Mouse (Mus musculus): ENCODE measurements around the gene Pml. TPM values are rescaled to one million over a fixed set of nuclear protein-coding genes. Genes with fewer than 3 reads are reported as not detected.
"Not testable (repeated sequence)": the region's sequence is repeated elsewhere in the genome, so short reads cannot be mapped to it uniquely, and the experiment has no call there.

Gene Pml
- total RNA-seq, 2 experiments from 2014 or later = 4.1 to 4.5 TPM

DNA sequence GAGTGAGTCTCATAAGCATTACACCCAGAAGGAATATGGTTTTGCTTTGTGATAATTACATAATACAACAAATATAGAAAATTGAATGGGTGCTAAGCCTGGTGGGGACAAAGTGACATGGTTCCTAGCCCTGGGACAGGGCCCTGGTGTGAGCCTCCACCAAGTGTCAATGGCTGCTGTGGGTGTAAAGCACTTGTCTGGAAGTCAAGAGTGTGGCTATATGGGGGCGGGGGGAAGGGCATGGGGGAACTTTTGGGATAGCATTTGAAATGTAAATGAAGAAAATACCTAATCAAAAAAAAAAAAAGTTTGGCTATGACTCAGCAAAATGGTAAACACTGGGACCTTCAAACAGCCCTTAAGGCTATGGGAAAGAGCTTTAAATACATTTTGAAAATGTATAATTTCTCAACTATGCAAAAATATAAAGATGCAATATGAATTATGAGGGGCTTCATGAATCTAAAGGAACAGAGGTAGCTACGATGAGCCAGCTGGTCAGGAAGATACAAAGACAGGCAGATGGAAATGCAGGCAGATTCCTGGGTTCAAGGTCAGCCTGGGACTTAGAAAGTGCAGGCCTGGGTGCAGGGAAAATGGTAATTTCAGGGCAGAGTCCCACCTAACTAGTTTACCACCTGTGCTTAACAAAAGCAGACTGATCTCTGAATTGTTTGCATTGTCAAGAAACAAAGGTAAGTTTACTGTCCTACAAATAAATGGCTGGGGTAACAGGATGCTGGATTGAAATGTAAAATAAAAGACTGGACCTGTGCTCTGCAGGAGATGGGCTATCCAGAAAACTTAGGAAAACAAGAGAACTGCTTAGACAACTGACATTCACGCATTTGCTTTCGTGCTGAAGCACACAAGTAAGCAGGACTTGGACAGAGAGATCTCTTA lies 29.5 kb upstream of the Pml start:
- DNase-seq = no peak
- Histone ChIP-seq H3K27ac (no peak overlapping the region), H3K4me3 (no peak overlapping the region)
- TF ChIP-seq CTCF (IDR thresholded peaks at IDR 0.05) = no peak
- intact Hi-C loops (cut with DNase I) = no loop called here

DNA sequence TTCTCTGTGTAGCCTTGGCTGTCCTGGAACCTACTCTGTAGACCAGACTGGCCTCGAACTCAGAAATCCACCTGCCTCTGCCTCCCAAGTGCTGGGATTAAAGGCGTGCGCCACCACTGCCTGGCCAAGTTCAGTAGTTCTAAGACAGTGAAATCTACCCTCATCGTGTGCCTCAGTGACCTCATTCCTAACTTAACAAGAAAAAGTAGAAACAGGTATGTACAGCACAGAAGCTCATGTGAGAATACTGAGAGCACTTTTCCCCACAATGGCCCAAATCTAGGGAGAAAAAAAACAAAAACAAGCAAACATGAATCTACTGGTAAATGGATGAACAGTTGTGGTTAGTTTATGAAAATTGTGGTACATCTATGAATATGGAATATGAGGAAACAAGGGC lies 28.7 kb upstream of the Pml start:
- no peak for DNase-seq
- TF ChIP-seq CTCF (IDR thresholded peaks at IDR 0.05) = no peak
- Histone ChIP-seq H3K27ac (no peak overlapping the region), H3K4me3 (no peak overlapping the region)
- intact Hi-C loops (cut with DNase I) = no loop called here

DNA sequence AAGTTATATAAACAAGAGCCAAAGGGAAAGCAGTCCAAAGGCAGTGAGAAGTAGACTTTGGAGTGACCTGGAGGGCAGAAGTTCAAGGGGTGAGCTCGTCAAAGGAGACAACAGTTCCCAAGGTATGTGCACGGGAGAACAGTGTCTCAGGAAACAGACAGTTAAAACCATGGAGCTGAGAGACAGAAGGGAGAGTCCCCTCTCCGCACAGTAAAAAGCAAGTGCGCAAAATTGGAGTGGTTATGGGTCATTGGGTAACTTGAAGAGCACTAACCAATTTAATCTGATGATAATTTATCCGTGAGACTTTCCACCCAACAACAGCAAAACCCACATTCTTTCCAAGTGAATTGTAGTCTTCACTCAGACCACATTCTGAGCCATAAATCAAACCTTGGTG lies 26.8 kb upstream of the Pml start:
- DNase-seq = no peak
- intact Hi-C loops (cut with DNase I) = no loop called here
- no peak overlapping the region for H3K4me3 ChIP-seq
- peak overlapping the region; percentile 85 for H3K27ac ChIP-seq
- TF ChIP-seq CTCF (IDR thresholded peaks at IDR 0.05) = no peak

DNA sequence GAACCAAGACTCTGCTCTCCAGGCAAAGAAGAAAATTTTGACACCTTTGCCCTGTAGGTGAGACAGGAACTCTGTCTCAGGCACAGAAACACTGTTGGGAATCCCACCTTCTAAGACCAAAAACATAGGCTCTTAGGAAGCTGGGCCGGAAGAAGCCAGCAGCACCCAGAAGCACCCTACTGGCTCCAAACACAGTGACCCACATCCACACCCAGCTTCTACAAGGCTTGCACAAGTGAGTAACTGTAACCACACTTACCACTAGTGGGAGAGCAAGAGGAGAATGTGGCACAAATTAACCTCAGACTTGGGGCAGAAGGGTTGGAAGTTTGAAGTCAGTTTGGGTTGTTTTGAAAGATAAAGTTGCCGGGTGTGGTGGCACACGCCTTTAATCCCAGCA lies 26.2 kb upstream of the Pml start:
- intact Hi-C loops (cut with DNase I) = no loop called here
- no peak for DNase-seq
- no peak for TF ChIP-seq CTCF (IDR thresholded peaks at IDR 0.05)

DNA sequence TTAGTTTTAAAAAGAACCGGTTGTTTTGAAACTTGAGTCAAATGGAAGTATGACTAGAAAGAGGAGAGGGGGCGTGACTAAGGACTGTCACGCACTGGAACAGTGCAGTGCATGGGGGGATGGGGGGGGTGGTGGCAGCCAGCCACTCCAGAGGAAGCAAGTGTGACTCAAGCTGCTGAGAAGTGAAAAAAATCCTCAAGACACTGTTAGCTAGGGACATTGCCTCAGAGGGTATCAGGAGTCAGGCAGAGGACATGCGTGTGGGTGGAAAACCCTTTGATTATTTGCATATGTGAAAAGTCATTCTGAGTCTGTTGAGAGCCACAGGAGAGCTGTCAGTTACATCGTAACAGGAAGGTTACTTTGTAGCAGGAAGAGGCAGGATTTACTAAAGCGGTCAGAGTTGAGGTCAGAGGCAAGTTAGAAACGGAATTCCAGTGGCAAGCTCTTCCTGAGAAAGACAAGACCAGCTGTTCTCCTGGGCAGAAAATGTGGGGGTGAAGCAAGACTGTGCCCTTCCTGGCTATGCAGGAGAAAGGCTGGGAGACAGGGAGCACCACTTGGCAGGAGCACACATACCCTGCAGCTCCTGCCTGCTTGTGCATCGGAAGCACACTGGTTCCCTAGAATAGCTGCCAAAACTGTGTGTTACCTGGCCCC lies 25.7 kb upstream of the Pml start:
- no peak for TF ChIP-seq CTCF (IDR thresholded peaks at IDR 0.05)
- peak overlapping the region; percentile 85 for H3K27ac ChIP-seq
- intact Hi-C loops (cut with DNase I) = no loop called here
- DNase-seq = peak; percentile 52
- peak overlapping the region; percentile 55 for H3K4me3 ChIP-seq

More for the DNA sequence above, 26.2 kb upstream of the Pml start:
- Histone ChIP-seq H3K4me3 (peak overlapping the region; percentile 55), H3K27ac (peak overlapping the region; percentile 85)

DNA sequence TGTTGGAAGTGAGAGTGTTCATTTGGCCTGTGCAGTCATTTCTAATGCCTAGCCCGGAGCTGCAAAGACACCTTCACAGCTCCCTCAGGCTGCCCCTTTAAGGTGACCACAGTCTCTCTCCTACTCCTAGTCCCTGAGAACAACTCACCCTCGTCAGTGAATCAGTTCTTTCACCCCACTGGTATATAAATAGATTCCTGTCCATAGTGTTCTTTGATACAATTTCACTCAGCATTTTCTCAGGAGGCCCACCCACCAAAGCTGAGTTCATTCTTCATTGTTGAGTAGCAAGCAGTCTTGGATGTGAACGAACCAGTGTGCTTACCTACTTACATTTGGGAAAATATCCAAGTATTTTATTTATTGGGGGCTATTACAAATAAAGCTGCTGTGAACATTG lies 25.0 kb upstream of the Pml start:
- intact Hi-C loops (cut with DNase I) = loop anchor here (5.0 kb wide), 1 partner anchor 237 kb away; no protein-coding TSS in a partner anchor
- H3K27ac ChIP-seq = peak overlapping the region; percentile 85
- H3K4me3 ChIP-seq = peak overlapping the region; percentile 23; the same call in 1 of the 2 replicates
- TF ChIP-seq CTCF (IDR thresholded peaks at IDR 0.05) = no peak
- DNase-seq = no peak

DNA sequence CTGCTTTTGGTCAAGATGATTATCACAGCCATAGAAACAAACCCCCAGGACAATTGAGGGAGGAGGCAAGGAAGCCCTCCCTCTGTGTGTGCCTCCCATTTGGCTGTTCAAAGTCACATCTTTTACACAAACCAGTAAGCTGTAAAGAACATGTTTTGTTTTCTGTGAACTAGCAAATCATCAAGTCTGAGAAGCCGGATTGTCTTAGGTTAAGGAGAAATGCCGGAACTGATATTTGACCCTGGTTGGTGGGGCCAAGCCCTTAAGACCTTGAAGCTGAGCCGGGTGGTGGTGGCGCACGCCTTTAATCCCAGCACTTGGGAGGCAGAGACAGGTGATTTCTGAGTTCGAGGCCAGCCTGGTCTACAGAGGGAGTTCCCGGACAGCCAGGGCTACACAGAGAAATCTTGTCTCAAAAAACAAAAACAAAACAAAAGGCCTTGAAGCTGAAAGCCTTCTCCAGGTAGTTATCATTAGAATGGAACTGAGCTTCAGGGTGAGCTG lies 24.6 kb upstream of the Pml start:
- Histone ChIP-seq H3K4me3 (no peak overlapping the region), H3K27ac (peak overlapping the region; percentile 85)
- DNase-seq = no peak
- TF ChIP-seq CTCF (IDR thresholded peaks at IDR 0.05) = no peak
- intact Hi-C loops (cut with DNase I) = loop anchor here (5.0 kb wide), 1 partner anchor 237 kb away; no protein-coding TSS in a partner anchor

DNA sequence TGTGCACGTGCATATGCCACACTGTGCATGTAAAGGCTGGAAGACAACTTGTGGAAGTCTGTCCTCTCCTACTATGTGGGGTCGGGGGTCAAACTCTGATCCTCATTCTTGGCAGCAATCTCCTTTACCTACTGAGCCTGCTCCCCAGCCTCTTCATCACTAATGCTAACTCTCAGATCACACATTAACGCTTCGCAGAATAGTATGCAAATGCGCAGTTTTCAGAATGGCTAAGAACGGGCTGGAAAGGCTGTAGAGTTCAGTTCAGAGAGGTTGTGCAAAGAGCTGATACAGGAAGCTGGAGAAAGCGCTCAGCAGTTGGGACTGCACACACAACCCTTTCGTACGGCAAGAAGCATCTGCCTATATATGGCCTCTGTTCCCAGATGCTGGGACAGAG lies 23.3 kb upstream of the Pml start:
- Histone ChIP-seq H3K4me3 (no peak overlapping the region), H3K27ac (0 out of 2 replicates have a peak overlapping the region, but pooled peaks have one; percentile 31)
- intact Hi-C loops (cut with DNase I) = loop anchor here (5.0 kb wide), 1 partner anchor 236 kb away; no protein-coding TSS in a partner anchor
- DNase-seq = no peak
- no peak for TF ChIP-seq CTCF (IDR thresholded peaks at IDR 0.05)

DNA sequence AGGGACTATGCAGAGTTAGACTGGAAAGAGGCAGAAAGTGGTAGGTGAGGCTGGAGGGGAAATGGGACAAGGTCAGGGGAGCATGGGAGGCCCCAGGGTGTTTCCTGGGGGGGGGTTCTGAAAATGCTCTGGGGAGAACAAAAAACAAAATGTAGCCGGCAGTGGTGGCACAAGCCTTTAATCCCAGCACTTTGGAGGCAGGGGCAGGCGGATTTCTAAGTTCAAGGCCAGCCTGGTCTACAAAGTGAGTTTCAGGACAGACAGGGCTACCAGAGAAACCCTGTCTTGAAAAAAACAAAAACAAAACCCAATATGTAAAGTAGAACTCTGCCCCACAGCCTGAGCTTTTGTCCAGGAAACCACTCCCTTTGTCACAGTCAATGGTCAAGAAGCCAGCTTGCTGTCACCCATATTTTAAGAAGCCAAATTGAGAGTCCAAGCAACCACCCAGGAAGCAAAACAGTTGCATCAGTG lies 22.5 kb upstream of the Pml start:
- no peak for DNase-seq
- intact Hi-C loops (cut with DNase I) = loop anchor here (5.0 kb wide), 1 partner anchor 235 kb away; no protein-coding TSS in a partner anchor
- no peak for TF ChIP-seq CTCF (IDR thresholded peaks at IDR 0.05)
- Histone ChIP-seq H3K4me3 (no peak overlapping the region), H3K27ac (0 out of 2 replicates have a peak overlapping the region, but pooled peaks have one; percentile 40)

DNA sequence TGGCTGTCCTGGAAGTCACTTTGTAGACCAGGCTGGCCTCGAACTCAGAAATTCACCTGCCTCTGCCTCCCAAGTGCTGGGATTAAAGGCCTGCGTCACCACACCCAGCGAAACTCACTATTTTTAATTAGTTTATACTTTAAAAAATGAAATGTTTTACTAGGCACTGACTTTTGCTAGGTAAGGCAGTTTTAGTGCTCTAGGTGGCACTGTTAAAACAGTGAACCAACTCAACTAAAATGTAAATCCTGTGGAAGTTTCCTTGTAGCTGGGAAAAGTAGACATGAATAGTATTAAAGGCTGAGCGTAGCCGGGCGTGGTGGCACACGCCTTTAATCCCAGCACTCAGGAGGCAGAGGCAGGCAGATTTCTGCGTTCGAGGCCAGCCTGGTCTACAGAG lies 22.0 kb upstream of the Pml start:
- H3K27ac ChIP-seq, H3K4me3 ChIP-seq, DNase-seq: not testable (repeated sequence)
- intact Hi-C loops (cut with DNase I) = loop anchor here (5.0 kb wide), 1 partner anchor 234 kb away; no protein-coding TSS in a partner anchor

DNA sequence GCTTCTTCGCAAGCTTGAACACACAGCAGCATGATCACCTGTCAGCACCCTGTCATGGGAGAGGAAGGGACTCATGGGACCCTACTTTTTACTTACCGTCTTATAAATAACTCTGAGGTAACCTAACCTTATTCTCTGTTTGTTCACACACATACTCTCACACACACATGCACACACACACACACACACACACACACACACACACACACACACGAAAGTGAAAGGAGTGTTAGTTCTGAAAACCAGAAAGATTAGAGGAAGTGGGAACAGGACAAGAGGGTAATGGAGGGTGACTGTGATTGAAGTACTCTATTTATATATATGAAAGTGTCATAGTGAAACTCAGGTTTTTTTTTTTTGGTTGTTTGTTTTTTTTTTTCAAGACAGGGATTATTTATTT lies 21.5 kb upstream of the Pml start:
- intact Hi-C loops (cut with DNase I) = loop anchor here (5.0 kb wide), 1 partner anchor 234 kb away; no protein-coding TSS in a partner anchor
- no peak for TF ChIP-seq CTCF (IDR thresholded peaks at IDR 0.05)
- no peak for DNase-seq

DNA sequence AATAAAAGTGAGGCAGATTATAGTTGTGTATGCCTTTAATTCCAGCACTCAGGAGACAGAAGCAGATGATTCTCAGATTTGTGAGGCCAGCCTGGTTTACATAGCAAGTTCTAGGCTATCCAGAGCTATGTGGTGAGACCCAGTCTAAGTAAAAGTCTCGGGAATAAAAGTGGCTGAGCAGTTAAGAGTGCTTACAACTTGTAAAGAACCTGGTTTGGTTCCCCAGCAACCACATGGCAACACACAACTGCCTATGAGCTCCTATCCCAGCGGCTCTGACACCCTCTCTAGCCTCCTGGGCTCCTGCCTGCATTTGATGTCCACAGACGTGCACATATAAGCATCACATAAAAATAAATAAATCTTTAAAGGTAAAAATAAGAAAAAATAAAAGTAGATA lies 20.5 kb upstream of the Pml start:
- TF ChIP-seq CTCF (IDR thresholded peaks at IDR 0.05) = no peak
- intact Hi-C loops (cut with DNase I) = loop anchor here (5.0 kb wide), 1 partner anchor 233 kb away; no protein-coding TSS in a partner anchor
- no peak for DNase-seq
- Histone ChIP-seq H3K27ac (no peak overlapping the region), H3K4me3 (no peak overlapping the region)

More for the DNA sequence above, 21.5 kb upstream of the Pml start:
- H3K27ac ChIP-seq = no peak overlapping the region
- no peak overlapping the region for H3K4me3 ChIP-seq
